Comparison of ENCODE assay signal across 16 mouse cellular contexts in the genomic region with DNA sequence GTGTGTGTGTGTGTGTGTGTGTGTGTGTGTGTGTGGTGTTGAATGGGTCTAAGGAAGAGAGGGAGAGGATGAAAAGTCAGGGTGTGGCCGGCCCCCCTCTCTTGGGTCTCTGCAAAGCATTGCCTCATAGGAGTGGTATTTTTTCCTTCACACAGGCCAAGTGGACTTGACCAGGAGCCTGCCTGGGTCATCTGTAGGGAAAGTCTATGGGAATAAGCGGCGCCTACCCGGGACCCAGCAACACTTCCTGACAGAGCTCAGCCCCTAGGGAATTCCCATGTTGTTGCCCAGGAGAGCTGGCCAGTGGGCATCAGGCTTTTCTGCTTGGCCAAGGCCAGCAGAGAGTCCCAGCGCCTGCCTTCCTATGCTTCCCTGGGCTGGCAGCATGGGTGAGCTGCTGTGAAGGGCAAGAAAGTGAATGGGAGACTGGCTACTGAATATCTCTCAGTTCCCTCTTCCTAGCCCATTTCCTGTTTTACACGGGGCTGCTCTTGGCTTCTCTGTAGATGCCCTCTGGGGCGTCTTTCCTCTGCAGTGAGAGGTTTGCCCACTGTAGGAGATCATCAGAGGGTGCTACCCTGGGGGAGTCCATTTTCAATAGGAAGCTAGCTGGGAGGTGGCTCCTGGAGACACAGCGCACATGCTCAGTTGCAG. TPM values are rescaled to one million over a fixed set of nuclear protein-coding genes. Genes with fewer than 3 reads are reported as not detected.
DNase-seq lines count a peak whose midpoint lies in the region; ATAC-seq and TF ChIP-seq lines count a peak whose summit lies in the region.
"Had no signal": no experiment of that assay in that cellular context is flagged by ENCODE, and none has a peak within 500 bp of the region (broad histone marks: within the 10 kb centered on the region; RNA-seq: fewer than 3 reads in every experiment).

No protein-coding gene starts in this region.

- WGBS in hindbrain, embryonic 10.5 days, result 76% methylated on average over 8 of the region's 8 CpGs
- WGBS in hindbrain, embryonic 11.5 days, result 81% methylated on average over 8 of the region's 8 CpGs
- WGBS in lung, postnatal 0 days, result 57% methylated on average over 8 of the region's 8 CpGs

- H3K4me2 ChIP-seq in hindbrain, embryonic 11.5 days (replicated peaks; ENCODE audit: low read depth, low read length), result no peak overlapping the region
- H3K4me2 ChIP-seq in lung, postnatal 0 days (replicated peaks; ENCODE audit: low read depth, low read length), result no peak overlapping the region
- H3K4me2 ChIP-seq: forebrain, embryonic 13.5 days; kidney, embryonic 15.5 days had no signal

- H3K36me3 ChIP-seq in hindbrain, embryonic 10.5 days, result no peaks in the 10 kb centered on the region
- no peaks in the 10 kb centered on the region for H3K36me3 ChIP-seq in hindbrain, embryonic 11.5 days (ENCODE audit: control insufficient read depth, insufficient read depth, low read length)
- no peaks in the 10 kb centered on the region for H3K36me3 ChIP-seq in lung, postnatal 0 days (ENCODE audit: insufficient read depth, low read length)
- H3K36me3 ChIP-seq: kidney, embryonic 15.5 days had no signal

- no peak for TF ChIP-seq EP300 in lung, postnatal 0 days (IDR thresholded peaks at IDR 0.05)

- H3K27ac ChIP-seq in hindbrain, embryonic 10.5 days, result 0 out of 2 replicates have a peak overlapping the region, but pooled peaks have one; percentile 2
- H3K27ac ChIP-seq in hindbrain, embryonic 11.5 days (ENCODE audit: low read depth, low read length), result no peak overlapping the region
- H3K27ac ChIP-seq in lung, postnatal 0 days (ENCODE audit: low read length), result no peak overlapping the region; the same call in 1 of the 2 replicates
- H3K27ac ChIP-seq: forebrain, embryonic 13.5 days; kidney, embryonic 15.5 days; liver, embryonic 14.5 days had no signal

- H3K9ac ChIP-seq in hindbrain, embryonic 11.5 days (ENCODE audit: low read depth, low read length), result no peak overlapping the region
- no peak overlapping the region for H3K9ac ChIP-seq in lung, postnatal 0 days (replicated peaks; ENCODE audit: low read depth)
- H3K9ac ChIP-seq: forebrain, embryonic 13.5 days; kidney, embryonic 15.5 days; liver, embryonic 14.5 days had no signal

- TF ChIP-seq CTCF in lung, postnatal 0 days (IDR thresholded peaks at IDR 0.05), result no peak

- ATAC-seq in hindbrain, embryonic 11.5 days (ENCODE audit: low FRiP score), result no peak
- ATAC-seq in lung, postnatal 0 days, result peak; percentile 73
- ATAC-seq: forebrain, embryonic 13.5 days; inflammation-experienced regulatory T-cells, adult 6 months had no signal

- intact Hi-C loops in gastrocnemius, postnatal 14 days (cut with DNase I; ENCODE audit: low total_unique reads), result no loop called here

- no peaks in the 10 kb centered on the region for H3K27me3 ChIP-seq in hindbrain, embryonic 10.5 days (ENCODE audit: insufficient read depth, poor library complexity, severe bottlenecking)
- H3K27me3 ChIP-seq in hindbrain, embryonic 11.5 days (ENCODE audit: control insufficient read depth, insufficient read depth, low read length), result no peaks in the 10 kb centered on the region
- no peaks in the 10 kb centered on the region for H3K27me3 ChIP-seq in lung, postnatal 0 days (replicated peaks; ENCODE audit: insufficient read depth, low read length)
- H3K27me3 ChIP-seq: forebrain, embryonic 13.5 days; kidney, embryonic 15.5 days had no signal

- H3K9me3 ChIP-seq in hindbrain, embryonic 10.5 days, result 0 out of 2 replicates have a peak, but pooled peaks cover 5% of the 10 kb centered on the region
- H3K9me3 ChIP-seq in hindbrain, embryonic 11.5 days (ENCODE audit: control insufficient read depth, low read length), result no peaks in the 10 kb centered on the region
- H3K9me3 ChIP-seq in lung, postnatal 0 days (ENCODE audit: low read length), result no peaks in the 10 kb centered on the region
- H3K9me3 ChIP-seq: forebrain, embryonic 13.5 days; kidney, embryonic 15.5 days had no signal

- DNase-seq in hindbrain, embryonic 10.5 days (ENCODE audit: low spot score), result no peak
- no peak for DNase-seq in hindbrain, embryonic 11.5 days (ENCODE audit: low spot score)
- peak; percentile 11 for DNase-seq in MN1 (ENCODE audit: low spot score)
- peak; percentile 44 for DNase-seq in lung, postnatal 0 days (ENCODE audit: low spot score)
- peak; percentile 20 for DNase-seq in skeletal muscle tissue, adult 2 months (ENCODE audit: low read depth, low spot score)
- DNase-seq in adrenal gland, adult 18-20 months (ENCODE audit: low spot score in 2 of 2), result no peak
- no peak for DNase-seq in gastrocnemius, postnatal 14 days
- DNase-seq: adrenal gland, adult 2 months; cerebellum, adult 11-12 months; embryo, embryonic 11 days; retina, postnatal 1 day; thymus, postnatal 25 days had no signal

- H3K4me3 ChIP-seq in hindbrain, embryonic 10.5 days, result no peak overlapping the region
- H3K4me3 ChIP-seq in hindbrain, embryonic 11.5 days (ENCODE audit: low read depth, low read length), result no peak overlapping the region
- H3K4me3 ChIP-seq in lung, postnatal 0 days (ENCODE audit: low read depth, low read length), result no peak overlapping the region
- H3K4me3 ChIP-seq: forebrain, embryonic 13.5 days; kidney, embryonic 15.5 days had no signal

- peaks cover 15% of the 10 kb centered on the region for H3K4me1 ChIP-seq in hindbrain, embryonic 10.5 days (replicated peaks)
- H3K4me1 ChIP-seq in hindbrain, embryonic 11.5 days (replicated peaks; ENCODE audit: control insufficient read depth, insufficient read depth, low read length), result no peaks in the 10 kb centered on the region
- no peaks in the 10 kb centered on the region for H3K4me1 ChIP-seq in lung, postnatal 0 days (ENCODE audit: insufficient read depth, low read depth, low read length)
- H3K4me1 ChIP-seq: forebrain, embryonic 13.5 days had no signal

RNA-seq across cellular contexts. Expression of gene Ccnd1, which starts 41.8 kb away (rescaled TPM):
- polyA plus RNA-seq in hindbrain, embryonic 10.5 days (2016; fragmentation: Nextera tagmentation; extraction: Ambion mirVana), result 166 and 220 TPM in 2 replicates
- 185 and 200 TPM in 2 replicates for polyA plus RNA-seq in hindbrain, embryonic 11.5 days (2014; fragmentation: Nextera tagmentation; extraction: Ambion mirVana)
- 68.4 and 75.5 TPM in 2 replicates for polyA plus RNA-seq in lung, postnatal 0 days (2015; fragmentation: Nextera tagmentation; extraction: Ambion mirVana)
- total RNA-seq in adrenal gland, adult 18-20 months (2021), result 100 to 1,000 TPM; 140 to 149 TPM
- total RNA-seq in gastrocnemius, postnatal 14 days (2021), result 10 to 100 TPM; 12.5 to 31.5 TPM

Comparison
In these comparisons a context has a peak if more than half of its experiments do, and no peak if none do; other contexts are left out.
1. DNase-seq: peak in MN1 (single experiment), lung, postnatal 0 days (single experiment) and skeletal muscle tissue, adult 2 months (single experiment); none in hindbrain, embryonic 10.5 days (single experiment), hindbrain, embryonic 11.5 days (single experiment), adrenal gland, adult 18-20 months (0 of 2) and gastrocnemius, postnatal 14 days (single experiment).